Mouse (Mus musculus): Measurements from ENCODE around the gene Zfp9.

Zfp9 gene

DNA sequence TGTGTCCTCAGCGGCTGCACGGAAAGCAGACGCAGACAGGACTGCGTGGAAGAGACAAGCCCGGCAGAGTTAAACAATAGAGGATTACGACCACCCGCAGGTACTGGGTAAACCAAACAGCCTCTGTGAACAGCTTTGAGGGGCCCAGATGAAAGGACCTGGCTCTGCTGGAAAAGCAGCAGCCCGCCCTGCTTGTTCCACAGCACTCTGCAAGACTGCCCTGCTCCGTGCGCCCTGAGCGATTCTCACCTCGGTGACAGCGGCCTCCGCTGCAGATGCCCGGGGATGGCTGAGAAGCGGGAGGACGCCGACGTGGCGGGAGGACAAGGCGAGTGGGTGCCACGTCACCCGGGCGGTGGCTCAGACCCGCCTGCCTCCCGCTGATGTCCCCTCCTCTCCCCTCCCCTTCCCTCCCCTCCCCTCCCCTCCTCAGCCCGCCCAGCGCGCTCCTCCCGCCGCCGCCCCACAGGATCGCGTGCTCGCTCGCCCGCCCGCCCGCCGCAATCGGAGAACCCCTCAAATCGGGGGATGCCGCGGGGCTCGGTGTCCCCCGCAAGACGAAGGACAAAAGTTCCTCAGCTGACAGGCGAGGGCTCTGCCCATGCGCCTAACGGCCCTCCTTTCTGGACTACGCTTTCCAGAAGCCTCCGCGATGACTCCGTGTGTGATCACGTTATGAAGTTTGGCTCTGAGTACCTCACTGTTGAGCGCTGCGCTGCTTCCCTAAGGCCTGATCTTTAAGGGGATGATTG lies at the start of gene Zfp9:
Zfp9 (minus strand) TSS at position 364 of the 752 bp plus-strand sequence.
- no peak for DNase-seq (ENCODE audit: low read depth)

DNA sequence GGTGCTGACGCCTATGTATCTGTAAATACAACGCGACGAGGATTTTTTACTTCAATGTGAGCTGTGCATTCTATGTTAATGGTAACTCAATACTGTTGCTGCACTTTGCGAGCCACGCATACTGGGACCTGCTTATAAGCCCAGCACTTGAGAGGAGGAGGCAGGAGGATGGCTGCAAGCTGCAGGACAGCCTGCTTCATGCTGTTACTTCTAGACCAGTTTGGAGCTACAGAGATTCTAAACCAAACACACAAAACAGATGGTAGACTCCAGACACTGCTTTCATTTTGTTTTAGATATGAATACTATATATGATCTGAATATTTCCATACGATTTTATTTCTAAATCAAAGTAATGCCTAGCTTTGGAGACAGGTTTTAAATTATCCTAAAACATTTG lies 41.5 kb upstream of the Zfp9 start:
- DNase-seq (ENCODE audit: low read depth) = no peak

DNA sequence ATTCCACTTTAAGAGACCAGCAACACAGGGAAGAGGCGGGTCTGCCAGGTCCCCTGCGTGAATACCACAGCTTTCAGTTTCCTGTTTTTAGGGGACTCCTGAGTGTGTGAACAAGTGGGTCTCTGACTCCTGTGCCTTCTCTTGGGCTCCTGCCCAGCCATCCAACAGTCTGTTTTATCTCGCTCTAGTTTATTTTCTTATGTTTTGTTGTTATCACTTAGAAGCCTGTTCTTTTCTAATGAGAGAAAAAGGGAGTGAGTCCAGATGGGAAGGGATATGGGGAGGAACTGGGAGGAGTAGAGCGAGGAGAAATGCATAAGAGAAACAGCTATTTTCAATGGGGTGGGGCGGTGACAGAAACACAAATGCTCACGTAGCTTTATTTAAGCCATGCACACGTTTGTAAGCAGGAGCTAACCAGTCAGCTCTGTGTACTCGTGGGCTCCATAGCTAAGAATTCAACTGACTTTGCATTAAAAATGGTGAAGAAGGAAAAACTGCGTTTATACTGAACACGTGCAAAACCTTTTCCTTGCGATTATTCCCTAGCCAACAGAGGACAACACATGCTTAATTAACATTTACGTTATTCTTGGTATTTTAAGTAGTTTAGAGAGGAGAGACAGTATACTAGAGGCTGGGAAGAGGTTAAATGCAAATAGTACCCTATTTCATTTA lies 34.4 kb upstream of the Zfp9 start:
- no peak for DNase-seq (ENCODE audit: low read depth)

DNA sequence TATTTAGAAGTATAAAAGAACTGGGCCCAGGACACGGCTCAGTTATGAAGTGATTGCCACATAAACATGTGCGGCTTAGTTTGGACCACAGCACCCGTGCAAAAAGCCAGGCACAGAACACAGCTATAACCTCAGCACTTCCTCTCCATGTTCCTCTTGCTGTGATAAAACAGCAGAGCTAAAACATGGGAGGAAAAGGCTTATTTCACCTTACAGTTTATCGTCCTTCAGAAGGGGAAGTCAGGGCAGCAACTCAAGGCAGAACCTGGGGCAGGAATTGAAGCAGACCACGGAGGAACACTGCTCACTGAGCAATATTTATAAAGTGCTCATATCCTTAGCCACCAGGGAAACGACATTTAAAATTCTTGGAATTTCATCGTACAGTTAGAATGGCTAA lies 19.9 kb upstream of the Zfp9 start:
- DNase-seq (ENCODE audit: low read depth) = no peak

DNA sequence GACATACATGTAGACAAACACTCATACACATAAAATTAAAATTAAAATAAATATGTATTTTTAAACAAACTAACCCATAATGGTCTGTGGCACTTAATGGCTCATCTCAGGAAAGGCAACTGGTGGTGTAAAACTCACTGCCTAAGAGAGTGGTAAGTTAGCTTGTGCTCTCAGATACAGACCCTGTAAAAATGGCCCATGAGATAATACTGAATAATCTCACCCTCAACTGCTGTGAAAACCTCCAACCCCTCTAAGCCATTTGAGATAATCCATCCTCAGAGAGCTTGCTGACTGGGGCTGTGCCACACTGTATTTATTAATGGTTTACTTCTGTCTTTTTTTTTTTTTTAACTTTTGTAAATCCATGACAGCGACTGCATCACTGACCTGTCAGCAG lies 3.0 kb upstream of the Zfp9 start:
- no peak for DNase-seq (ENCODE audit: low read depth)

DNA sequence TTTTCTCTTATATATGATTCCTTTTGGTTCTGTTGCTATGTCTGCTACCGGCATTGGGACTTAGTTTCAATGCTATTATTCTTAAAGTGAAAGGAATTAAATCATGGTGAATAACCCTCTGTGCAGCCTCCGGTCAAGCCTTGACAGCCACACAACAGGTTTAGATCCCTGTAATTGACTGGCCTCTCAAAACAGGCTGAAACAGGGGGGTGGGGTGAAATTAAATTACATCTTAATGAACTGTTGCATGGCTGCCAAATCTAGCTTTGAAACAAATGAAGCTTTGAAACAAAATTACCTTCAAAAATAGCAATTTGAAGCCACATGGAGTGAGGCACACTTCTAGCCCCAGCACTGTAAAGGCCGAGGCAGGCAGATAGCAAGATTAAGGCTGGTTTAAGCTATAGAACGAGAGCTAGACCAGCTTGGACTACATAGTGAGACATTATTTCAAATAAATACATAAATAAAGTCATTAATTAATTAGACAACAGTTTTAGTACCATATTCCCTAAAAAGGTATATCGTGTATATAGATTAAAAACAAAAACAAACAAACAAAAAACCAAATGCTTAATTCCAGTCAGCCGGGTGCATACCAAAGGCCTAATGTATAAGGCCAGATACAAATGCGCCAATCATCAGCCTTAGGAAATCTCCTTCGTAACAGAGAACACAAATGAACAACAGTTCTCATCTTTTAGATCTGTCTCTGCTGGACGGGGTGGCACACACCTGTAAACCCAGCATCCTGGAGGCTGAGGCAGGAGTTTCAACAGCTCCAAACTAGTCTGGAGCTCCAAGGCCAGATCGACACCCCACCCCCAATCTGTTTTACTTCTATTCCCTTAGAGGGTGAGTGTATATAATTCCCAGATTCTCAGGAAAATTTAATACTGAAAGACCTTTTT lies 990 bp downstream of the Zfp9 start:
- DNase-seq (ENCODE audit: low read depth) = no peak

DNA sequence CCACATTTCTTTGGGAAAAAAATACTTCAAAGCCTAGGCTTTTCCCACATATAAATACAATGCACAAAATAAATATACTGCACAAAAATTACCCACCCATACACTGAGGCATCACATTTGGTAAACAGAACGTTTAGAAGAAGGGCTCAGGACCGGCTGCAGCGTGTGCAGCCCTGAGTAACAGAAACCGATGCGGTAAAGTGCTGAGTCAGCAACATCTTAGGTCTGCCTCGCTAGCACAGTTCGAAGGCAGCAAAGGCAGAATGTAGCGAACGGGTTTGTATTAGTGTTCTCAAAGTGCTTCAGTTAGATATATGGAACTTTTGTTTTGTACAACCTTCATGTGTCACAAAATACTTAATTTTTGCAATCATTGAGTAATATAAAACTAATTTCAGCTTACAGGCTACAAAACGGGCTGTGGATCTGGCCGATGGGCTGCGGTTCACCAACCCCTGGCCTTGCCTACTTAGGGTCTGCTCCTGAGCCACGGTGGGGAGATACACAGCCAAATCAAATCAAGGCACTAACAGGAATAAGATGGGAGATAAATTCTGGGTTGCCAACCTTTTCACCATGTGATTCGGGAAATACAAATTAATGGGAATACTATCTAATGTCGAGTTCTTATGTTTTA lies 16.9 kb downstream of the Zfp9 start:
- no peak for DNase-seq (ENCODE audit: low read depth)

DNA sequence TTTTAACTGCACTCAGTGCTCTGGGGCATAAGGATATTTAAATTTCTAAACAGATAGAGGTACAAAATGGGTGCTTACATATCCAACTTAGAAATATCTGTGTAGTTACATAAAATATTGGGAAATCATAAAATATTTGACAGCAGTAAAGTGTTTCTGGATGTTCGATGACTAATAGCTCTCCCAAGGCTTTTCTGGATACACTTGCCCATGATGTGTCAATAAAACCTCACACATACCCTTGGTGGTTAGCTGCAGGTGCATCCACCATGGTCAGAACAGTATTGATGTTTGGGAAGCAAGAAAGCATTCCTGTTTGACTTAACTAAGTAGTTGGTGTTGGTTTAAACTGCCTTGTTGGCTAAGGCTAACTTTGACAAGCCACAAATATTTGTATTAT lies 21.4 kb downstream of the Zfp9 start:
- DNase-seq (ENCODE audit: low read depth) = no peak

DNA sequence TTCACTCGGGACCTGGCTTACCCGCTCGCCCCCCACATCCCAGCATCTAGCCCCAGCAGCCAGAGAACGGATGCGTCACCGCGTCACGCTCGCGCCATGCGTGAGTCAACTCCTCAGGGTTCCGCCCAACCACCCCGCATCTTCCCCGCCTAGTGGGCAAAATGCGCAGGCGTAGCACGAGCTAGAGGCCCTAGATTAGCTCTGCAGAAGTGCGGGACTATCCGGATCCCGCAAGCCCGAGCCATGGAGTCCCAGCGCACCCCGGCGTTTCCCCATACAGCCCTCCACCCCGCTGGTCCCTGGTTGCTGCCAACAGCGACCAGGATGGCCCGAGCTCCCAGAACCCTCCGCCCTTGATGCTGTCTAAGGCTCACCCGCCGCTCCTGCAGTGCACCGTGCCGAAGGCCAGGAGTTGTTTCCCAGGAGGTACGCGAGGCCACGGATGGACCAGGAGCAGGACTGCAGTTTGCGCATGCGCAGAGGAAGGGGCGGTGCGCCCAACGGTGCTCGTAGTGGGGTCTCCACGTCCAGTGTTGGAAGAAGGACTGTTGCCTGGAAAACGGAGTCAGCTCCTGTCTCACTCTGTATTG lies 24.0 kb downstream of the Zfp9 start, which contains the start of gene Zfp248:
Zfp248 (minus strand) TSS at position 487 of the 590 bp plus-strand sequence.
- peak; percentile 85 for DNase-seq (ENCODE audit: low read depth)

DNA sequence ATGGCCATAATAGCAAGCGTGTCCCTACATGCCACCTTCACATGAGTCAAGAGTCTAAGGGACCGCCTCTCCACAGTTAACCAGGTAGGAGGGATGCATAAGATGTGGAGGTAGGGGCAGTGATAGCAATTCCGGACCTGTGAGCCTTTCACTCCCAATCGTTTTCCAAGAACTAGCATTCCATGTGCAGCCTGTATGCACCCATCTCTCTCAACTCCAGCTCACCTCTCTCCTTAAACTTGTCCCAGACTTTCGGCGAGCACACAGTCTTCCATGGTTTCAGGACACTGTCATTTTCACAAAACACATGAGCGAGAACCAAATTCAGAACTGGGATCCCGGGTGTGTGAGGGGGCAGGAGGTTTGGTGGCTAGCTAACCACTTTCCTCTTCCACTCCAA lies 24.7 kb downstream of the Zfp9 start:
- DNase-seq (ENCODE audit: low read depth) = peak; percentile 13

DNA sequence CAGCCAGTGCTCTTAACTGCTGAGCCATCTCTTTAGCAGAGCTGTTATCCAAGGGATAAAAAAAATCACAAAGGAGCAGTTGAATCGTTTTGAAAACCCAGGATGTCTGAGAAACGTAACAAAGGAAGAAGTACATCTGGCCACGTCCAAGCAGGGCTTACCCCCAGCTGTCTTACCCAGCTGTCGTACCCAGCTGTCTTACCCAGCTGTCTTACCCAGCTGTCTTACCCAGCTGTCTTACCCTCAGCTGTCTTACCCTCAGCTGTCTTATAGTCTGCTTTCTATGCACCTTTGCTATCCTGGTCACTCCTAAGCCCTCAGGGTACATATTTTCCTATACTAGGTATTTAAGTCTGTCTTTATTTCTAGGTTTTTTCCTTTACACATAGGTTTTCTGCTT lies 47.6 kb downstream of the Zfp9 start:
- no peak for DNase-seq (ENCODE audit: low read depth)

DNA sequence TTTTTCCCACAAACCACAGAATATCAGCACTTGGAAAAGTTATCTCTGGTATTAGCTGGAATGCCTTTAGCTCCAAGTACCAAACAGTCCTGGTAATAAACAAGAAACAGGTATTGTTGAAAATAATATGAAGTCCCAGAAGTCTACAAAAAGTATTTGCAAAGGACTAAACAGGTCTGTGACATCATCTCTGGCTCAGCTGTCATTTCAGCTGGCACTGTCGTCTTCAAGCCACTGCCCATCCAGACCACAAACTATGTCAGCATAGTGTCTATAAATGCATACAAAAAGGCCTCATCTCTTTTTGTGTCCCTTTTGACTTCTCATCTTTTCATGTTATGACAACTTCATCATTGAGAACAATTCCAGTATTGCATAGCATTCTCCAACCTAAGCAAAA lies 52.5 kb downstream of the Zfp9 start:
- no peak for DNase-seq (ENCODE audit: low read depth)

DNA sequence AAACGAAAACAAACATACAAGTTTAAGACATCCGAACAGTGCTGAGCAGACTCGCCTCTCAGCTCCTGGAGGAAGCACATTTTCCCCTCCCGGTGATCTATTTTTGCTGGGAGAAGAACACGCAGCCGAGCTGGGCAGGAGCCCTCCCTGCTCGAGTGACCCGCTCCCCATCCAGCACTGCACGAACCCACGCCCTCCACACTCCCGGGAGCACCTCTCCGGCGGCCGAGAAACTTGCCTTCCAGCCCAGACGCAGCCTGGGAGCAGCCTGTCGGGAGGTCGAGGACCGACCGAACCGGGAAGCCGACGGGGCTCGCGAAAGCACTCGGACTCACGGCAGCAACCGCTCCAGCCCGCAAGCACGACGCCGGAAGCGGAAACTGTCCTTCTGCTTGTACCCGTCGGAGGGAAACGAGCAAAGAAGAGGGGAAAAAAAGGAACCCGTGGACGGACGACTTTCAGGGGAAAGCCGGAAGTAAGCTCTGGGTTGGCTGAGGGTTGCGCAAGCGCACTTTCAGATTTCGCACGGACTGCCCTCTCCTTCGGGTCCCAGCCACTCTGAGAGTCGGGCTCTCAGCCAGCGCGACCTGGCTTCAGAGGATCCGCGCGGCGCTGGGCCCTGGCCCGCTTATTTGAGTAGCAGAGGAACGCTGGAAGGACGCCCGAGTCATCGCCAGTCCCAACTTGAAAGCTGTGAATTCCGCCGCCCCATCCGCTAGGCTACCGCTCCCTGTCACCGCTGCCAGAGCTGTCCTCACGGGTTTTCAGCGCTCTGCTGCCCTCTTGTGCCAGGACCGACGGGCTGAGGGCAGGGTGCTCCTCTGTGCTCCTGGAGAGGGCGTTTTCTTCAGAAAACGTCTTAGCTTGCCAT lies 59.8 kb downstream of the Zfp9 start, which contains the start of gene Bms1:
Bms1 (minus strand) TSS at position 425 of the 871 bp plus-strand sequence.
- peak; percentile 98 for DNase-seq (ENCODE audit: low read depth)

Measured in naive thymus-derived CD4-positive, alpha-beta T cell, adult 2 months (primary cell).